Mouse (Mus musculus) lung, embryonic 14.5 days (tissue): Measurements from ENCODE around the gene AI593442. TPM values are rescaled to one million over a fixed set of nuclear protein-coding genes. Genes with fewer than 3 reads are reported as not detected.
A peak's percentile ranks its signal among the peaks of the same experiment; 100 is the strongest.

ENCODE experiments used
- ATAC-seq: fragments of 200-750 bp; cut with Nextera tagmentation; 2 replicates; pipeline ENCODE4 v1.8.0; 2017; ENCODE audit warnings: mild to moderate bottlenecking, moderate TSS enrichment, moderate library complexity; ENCODE audit not compliant: insufficient read depth
- DNase-seq: peaks from one replicate; pipeline ENCODE4 v3.0.0-alpha.2; 2015
- H3K27ac ChIP-seq: fragments of 300-500 bp; sonication (generic); 2 replicates; pipeline ENCODE4 v1.5.1; 2014; ENCODE audit warnings: low read depth, mild to moderate bottlenecking, moderate library complexity
- H3K27me3 ChIP-seq: fragments of 300-500 bp; sonication (generic); 2 replicates; pipeline ENCODE4 v1.6.1; 2014; ENCODE audit warnings: low read length, control low read depth; ENCODE audit not compliant: insufficient read depth
- H3K36me3 ChIP-seq: fragments of 300-500 bp; sonication (generic); 2 replicates; pipeline ENCODE4 v1.6.1; 2014; ENCODE audit warnings: control low read depth; ENCODE audit not compliant: insufficient read depth
- H3K4me1 ChIP-seq: fragments of 300-500 bp; sonication (generic); 2 replicates; pipeline ENCODE4 v1.6.1; 2014; ENCODE audit warnings: antibody characterized with exemption, control low read depth; ENCODE audit not compliant: insufficient read depth
- H3K4me2 ChIP-seq: fragments of 300-500 bp; sonication (generic); 2 replicates; pipeline ENCODE4 v1.6.1; 2014; ENCODE audit warnings: mild to moderate bottlenecking
- H3K4me3 ChIP-seq: fragments of 300-500 bp; sonication (generic); 2 replicates; pipeline ENCODE4 v1.5.1; 2014; ENCODE audit warnings: low read depth, low read length
- H3K9ac ChIP-seq: fragments of 300-500 bp; sonication (generic); 2 replicates; pipeline ENCODE4 v1.6.1; 2014
- H3K9me3 ChIP-seq: fragments of 300-500 bp; sonication (generic); 2 replicates; pipeline ENCODE4 v1.6.1; 2016; ENCODE audit warnings: low read depth, low read length, control low read depth
- CTCF ChIP-seq: IDR thresholded peaks from 2 replicates; pipeline ENCODE4 v1.5.1; 2016; ENCODE audit warnings: antibody characterized with exemption, low read depth
- WGBS: fragments of 180-500 bp; shearing (Covaris S2); extraction: QIAGEN DNeasy Blood & Tissue Kit; methylation state at CpG from one replicate; pipeline ENCODE4 v1.1.7; 2014; 5-methylcytosine and 5-hydroxymethylcytosine counted together
- polyA plus RNA-seq: library from polyadenylated mRNA; unstranded; fragments of >200 nt; fragmentation: Nextera tagmentation; extraction: Ambion mirVana; gene quantifications from 2 replicates; pipeline ENCODE4 v1.2.1, GENCODE M21; 2014

AI593442 gene
- polyA plus RNA-seq, 1 experiment from 2014 or later, result 0.25 TPM

GRCm38 (mm10) chr9:52635991-52636390, 43.6 kb downstream of the AI593442 start:
- no peak overlapping the region for H3K9ac ChIP-seq
- H3K4me1 ChIP-seq, result no peaks in the 10 kb centered on the region
- no peaks in the 10 kb centered on the region for H3K27me3 ChIP-seq
- WGBS, result 50% methylated on average over 2 of the region's 2 CpGs
- TF ChIP-seq CTCF, result no peak
- ATAC-seq, result peak; percentile 31; the same call in 1 of the 2 replicates
- DNase-seq, result peak; percentile 19
- H3K27ac ChIP-seq, result no peak overlapping the region
- no peak overlapping the region for H3K4me3 ChIP-seq
- H3K36me3 ChIP-seq, result no peaks in the 10 kb centered on the region
- H3K9me3 ChIP-seq, result no peaks in the 10 kb centered on the region
- H3K4me2 ChIP-seq, result no peak overlapping the region

GRCm38 (mm10) chr9:52623926-52624325, 55.7 kb downstream of the AI593442 start:
- Histone ChIP-seq H3K4me1 (no peaks in the 10 kb centered on the region), H3K27me3 (no peaks in the 10 kb centered on the region), H3K27ac (no peak overlapping the region), H3K9ac (no peak overlapping the region), H3K9me3 (no peaks in the 10 kb centered on the region), H3K36me3 (no peaks in the 10 kb centered on the region), H3K4me2 (no peak overlapping the region), H3K4me3 (no peak overlapping the region)
- WGBS, result 56% methylated on average over 4 of the region's 4 CpGs
- no peak for TF ChIP-seq CTCF
- ATAC-seq, result no peak
- DNase-seq, result no peak
